Mouse (Mus musculus): ENCODE measurements around the gene Ccdc151.

The Ccdc151 gene

GRCm38 (mm10) chr9:21996178-21996867 lies 6.1 kb downstream of the Ccdc151 start:
- DNase-seq (ENCODE audit: low read depth), result no peak

DNA sequence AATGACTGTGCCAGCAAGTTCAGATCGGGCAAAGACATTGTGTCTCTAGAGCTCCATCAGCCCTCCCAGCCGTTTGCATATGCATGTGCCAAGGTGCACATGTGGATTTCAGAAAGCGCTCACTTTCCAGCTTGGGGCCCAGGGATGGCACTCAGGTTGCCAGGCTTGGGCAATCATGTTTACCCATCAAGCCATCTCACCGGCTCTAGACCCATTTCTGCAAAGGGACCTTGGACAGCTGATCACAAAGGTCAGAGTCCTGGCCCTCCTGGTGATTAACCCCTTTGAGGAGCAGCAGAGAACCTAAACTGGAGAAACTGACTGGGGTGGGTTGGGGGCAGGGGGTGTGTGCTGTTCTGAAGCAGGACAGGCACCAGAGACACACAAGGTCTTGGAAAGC lies 10.2 kb downstream of the Ccdc151 start:
- DNase-seq (ENCODE audit: low read depth), result no peak

GRCm38 (mm10) chr9:21989230-21990110 lies 13.0 kb downstream of the Ccdc151 start, which contains the start of gene Rgl3:
Gene Rgl3 (minus strand): TSS chr9:21989446.
- DNase-seq (ENCODE audit: low read depth), result no peak

DNA sequence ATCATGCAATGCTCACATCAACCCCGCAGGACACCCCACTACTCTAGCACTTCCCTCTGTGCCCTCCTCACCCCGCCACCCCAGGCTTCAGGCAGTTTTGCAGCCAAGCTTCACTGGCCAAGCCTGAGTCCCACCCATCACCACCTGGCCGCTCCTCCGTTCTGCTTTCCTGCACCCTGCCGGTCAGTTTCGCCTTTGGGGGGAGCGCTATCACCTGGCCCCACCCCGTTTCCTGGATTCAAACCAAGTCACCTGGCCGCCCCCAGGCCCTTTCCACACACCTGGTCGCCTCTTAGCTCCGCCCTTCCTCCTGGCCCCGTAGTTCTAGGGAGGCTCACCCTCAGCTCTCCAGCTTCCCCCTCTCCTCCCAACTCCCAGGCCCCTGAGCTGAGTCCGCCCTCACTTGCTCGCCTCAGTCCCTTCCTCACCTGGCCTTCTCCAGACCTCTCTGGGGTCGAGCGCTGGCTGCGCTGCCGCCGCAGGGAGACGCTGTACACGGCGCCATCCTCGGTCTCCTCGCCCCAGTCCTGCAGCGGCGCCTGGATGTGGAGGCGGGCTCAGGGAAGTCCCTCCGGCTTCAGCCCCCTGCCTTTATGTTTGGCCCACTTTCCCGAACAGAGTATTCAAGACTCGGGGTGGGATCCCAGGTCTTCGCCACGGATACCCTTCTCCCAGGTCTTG lies 13.9 kb downstream of the Ccdc151 start:
- DNase-seq (ENCODE audit: low read depth), result no peak

DNA sequence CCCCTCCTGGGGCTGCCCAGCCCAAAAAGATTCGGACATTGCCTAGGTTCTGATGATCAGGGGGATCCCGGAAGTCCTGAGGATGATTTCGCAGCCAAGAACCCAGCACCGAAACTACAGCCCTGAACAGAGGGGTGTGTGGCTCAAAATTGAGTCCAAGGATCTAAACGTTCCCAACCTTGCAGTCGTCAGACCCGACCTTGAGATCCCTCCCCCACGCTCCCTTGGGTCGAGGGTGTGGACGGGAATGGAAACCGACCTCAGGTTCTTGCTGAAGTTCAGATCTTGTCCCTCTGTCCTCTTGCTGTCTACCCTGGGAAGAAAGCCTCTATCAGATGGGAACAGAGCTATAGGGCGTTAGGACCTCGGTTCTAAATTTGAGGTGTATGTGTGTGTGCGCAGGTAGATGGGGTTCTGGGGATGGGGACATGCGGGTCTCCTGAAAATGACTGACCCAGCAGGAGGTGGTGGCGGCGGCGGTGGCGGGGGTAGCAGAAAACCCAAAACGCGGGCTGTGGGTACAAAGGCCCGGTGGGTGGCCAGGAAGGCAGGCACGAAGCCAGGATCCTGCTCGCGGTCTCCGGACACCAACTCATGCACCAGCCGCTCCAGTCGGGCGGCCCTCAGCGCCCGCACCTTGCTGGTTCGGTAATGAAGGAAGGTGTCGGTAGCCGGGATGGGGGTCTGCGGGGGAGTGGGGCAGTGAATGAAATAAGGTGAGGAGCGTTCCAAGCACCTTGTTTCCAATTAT lies 14.7 kb downstream of the Ccdc151 start:
- DNase-seq (ENCODE audit: low read depth), result no peak

DNA sequence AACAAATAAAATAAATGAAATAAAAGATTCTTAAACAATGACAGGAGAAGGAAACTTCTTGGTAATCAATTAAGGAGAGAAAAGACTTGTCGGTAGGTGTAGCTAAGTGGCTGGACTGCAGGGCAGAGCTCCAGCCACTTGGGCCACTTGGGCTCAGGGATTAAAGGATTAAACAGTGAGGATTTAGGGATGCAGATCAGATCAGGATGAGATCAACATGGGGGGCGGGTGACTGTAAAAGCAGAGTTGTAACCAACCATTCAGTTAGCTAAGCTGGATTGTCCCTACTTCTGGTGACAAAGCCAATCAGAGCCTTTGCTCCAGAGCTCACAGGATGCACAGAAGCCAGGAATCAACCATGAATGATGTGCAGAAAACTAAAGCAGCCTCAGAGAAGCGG lies 18.5 kb downstream of the Ccdc151 start:
- no peak for DNase-seq (ENCODE audit: low read depth)

GRCm38 (mm10) chr9:21978398-21979128 lies 23.9 kb downstream of the Ccdc151 start:
- no peak for DNase-seq (ENCODE audit: low read depth)

- no peak for DNase-seq (ENCODE audit: low read depth)
Measured at GRCm38 (mm10) chr9:21977972-21978371, 24.5 kb downstream of the Ccdc151 start.

DNA sequence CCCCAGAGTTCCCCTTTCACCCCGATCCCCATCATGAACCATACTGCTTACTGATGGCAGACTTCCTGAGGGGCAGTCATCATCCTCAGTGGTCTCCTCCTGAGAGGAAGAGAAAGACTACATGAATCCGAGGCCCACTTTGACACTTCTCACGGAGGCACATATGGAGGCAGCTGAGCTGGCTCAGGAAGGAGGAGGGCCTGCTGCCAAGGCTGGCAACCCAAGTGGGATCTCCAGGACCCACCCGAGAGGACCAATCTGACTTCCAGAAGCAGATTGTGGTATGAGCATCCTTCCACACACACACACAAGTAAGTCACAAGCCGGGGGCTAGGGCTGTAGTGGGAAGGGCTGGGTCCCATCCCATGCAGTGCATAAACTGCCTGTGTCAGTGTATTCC lies 25.1 kb downstream of the Ccdc151 start:
- DNase-seq (ENCODE audit: low read depth), result no peak

GRCm38 (mm10) chr9:21976626-21977175 lies 25.7 kb downstream of the Ccdc151 start:
- DNase-seq (ENCODE audit: low read depth), result no peak

GRCm38 (mm10) chr9:21969304-21969703 lies 33.1 kb downstream of the Ccdc151 start:
- DNase-seq (ENCODE audit: low read depth), result no peak

DNA sequence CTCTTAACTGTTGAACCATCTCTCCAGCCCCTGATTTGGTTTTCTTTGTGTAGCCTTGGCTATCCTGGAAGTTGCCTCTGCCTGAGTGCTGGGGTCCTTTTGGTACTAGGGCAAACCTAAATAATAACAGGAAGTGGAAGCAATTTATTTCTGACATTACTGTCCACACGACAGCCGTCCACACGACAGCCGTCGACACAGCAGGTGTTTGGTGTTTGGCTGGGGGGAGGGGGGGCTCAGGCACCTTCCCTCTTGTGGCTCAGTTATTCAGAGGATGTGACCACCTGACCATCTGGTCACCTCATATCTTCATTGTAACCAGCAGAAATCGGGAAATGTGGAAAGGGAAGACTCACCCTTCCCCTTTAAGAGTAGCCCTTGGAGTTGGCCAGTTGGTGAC lies 33.6 kb downstream of the Ccdc151 start:
- no peak for DNase-seq (ENCODE audit: low read depth)

- DNase-seq (ENCODE audit: low read depth), result peak; percentile 68
Measured at GRCm38 (mm10) chr9:21963417-21963816, 39.0 kb downstream of the Ccdc151 start, which contains the start of gene Epor. Gene Epor (minus strand): TSS chr9:21963506.

DNA sequence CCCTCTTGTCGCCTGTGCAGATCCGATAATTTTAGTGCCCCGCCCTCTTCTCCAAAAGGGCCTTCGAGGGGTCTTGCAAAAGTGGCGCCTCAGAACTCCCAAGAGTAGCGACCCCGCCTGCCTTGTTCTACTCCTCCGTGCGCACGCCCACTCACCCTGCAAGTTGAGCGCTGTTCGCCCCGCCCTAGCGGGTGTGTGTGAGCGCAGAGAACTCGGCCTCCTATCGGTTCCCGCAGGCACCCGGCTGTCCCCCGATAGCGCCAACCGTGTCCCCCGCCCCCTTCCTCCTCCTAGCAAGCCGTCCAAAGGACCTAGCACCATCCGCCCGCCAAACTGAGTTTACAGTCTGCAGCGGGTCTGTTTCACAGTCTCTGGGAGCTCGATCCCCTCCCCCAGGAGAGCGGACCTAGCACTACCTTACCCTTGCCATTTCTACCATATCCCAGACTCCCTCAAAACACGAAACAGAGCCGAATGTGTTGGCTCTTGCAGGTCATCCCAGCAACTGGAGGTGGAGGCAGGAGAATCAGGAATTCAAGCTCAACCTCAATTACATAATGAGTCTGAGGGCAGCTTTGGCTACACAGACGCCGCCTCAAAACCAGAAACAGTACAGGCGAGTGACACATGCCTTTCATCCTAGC lies 39.9 kb downstream of the Ccdc151 start:
- DNase-seq (ENCODE audit: low read depth), result peak; percentile 98

DNA sequence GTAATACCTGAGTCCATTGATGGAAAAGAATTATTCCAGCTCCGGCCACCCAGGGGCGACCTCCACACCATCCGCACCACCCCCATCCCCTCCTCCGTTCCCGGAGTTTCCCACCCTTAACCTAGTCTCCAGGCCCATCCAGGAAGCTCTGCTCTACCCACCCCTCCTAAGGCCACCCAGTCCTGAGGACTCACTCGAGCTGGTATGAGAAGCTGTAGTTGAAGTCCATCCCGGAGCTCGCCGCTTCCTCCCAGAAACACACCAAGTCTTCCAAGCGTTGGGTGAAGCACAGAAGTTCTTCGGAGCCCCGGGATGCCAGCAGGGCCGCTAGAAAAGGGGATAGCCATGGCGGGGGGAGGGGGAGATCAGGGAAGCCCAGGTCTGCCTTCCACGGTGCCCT lies 40.4 kb downstream of the Ccdc151 start:
- DNase-seq (ENCODE audit: low read depth), result no peak

- DNase-seq (ENCODE audit: low read depth), result no peak
Measured at GRCm38 (mm10) chr9:21961366-21961980, 41.0 kb downstream of the Ccdc151 start.

DNA sequence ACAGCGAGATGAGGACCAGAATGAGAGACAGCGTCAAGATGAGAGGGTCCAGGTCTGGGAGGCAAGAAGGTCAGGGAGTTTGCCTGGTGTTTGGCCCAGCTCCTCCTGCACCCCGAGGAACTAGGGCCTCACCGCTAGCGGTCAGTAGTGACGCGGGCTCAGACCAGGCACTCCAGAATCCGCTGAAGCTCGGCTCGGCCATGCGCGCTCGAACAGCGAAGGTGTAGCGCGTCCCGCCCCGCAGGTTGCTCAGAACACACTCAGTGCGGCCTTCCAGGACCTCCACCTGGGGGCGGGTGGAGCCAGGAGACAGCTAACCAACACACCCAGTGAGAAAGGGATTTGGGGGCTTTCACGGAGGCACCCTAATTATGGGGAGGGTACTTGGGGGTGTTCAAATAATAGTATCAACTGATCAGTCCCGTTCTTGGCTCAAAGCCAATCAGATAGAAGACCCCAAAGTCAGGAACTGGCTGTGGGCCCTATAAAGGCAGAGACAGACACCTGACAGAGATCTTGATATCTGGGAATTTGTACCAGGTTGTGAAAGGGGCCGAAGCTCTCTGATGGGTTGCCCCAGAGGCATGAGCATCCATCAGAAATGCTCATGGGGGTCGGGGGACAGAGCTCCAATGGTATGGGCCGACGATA lies 41.8 kb downstream of the Ccdc151 start:
- DNase-seq (ENCODE audit: low read depth), result no peak

DNA sequence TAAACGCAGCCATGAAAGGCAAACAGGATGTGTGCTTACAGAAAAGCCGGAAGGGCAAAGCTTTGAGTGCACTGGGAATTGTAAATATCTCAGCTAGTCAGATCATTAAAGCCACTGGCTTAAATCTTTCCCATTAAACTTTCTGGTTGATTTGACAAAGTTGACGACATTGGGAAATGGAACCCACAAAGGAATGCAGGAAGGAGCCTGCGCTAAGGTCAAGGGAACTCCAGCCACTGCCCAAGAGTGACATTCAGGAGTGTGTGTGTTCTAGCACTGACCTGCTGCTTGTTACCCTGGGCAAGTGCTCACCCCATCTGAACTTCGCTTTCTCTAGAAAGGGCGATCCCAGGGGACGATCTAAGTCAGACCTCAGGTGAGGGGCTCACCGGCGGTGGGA lies 42.3 kb downstream of the Ccdc151 start:
- no peak for DNase-seq (ENCODE audit: low read depth)

GRCm38 (mm10) chr9:21959244-21959643 lies 43.2 kb downstream of the Ccdc151 start:
- DNase-seq (ENCODE audit: low read depth), result no peak
